Mouse (Mus musculus): ENCODE data around the gene Fdx1. TPM values are rescaled to one million over a fixed set of nuclear protein-coding genes. Genes with fewer than 3 reads are reported as not detected.

Gene Fdx1
- polyA plus RNA-seq, 1 experiment: 36.0 TPM

DNA sequence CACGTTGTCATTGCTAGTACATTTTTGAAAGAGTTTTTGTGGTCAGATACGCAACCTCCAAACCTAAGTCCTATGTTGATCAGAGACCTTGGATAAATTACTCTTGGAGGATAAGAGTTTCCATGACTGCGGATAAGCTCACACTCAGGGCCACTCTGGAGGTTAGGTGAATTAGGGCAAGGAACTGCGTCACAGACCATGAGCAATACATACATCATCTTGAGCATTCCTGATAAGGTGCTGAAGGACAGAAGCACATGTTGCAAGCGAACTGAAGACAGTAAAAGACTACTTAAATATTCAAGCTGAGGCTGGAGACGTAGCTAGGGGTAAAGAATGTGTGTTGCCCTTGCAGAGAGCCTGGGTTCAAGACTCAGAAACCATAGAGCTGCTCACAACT lies 754 bp upstream of the Fdx1 start:
- DNase-seq (ENCODE audit: low read depth): no peak

DNA sequence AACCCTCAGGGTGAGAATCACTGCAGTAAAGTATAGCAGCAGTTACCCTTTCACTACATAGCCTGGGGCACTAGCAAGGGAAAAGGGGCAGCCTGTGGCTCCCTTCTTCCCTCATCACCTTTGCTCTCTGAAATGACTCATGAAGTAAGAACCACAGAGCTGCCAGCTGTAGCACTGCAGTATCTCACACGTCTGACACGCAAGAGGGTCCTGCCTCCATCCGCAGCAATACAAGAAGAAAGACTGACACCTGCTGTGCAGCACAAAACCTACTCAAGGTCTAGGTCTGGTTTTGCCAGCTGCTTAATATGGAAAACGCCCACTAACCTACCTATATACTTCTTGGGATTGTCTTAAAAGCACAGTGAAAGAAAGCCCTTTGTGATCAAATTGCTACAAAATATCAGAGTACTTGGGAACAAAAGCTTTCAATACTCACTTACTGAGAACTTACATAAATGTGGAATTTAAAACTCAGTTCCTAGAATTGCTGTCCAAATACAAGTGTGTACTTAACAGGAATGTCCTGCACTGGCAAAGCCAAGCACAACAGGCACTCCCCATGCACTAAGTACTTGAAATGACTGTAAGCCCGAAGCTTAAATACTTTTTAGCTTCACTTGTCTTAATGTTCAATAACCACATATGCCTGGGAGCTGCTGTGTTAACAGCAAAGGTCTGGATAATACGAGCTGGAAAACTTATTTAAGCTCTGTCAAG lies 2.0 kb downstream of the Fdx1 start:
- DNase-seq (ENCODE audit: low read depth): no peak

DNA sequence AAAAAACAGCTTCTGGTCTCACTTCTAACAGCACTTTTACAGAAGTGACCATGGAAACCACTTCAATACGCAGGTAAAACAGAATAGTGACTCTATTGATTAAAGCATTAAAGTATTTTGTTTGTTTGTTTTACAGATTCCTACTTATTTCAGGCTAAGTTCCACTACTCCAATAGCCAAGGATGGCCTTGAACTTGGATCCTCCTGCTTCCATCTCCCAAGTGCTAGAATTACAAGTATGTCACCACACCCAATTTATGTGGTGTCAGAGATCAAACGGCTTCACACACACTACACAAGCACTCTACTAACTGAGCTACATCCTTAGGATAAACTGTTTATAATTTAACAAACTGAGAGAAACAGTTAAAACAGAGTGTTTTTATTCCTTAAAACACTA lies 3.0 kb downstream of the Fdx1 start:
- DNase-seq (ENCODE audit: low read depth): no peak

DNA sequence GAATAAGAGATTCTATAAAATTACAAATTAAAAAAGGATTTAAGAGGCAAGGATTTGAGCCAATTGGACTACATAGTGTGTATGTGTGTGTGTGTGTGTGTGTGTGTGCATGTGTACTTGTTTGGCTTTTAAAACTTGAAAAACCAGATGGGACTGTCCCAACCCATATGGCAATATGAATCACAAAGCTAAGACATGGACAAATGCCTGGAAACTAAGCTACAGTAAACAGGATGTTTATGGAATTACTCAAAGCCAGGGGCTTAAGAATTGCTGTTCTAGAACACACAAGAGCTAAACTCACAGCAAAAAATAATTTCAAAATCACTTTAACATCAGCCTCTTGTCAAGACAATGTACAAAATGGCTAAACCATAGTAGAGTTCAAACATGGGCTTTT lies 4.4 kb downstream of the Fdx1 start:
- no peak for DNase-seq (ENCODE audit: low read depth)

DNA sequence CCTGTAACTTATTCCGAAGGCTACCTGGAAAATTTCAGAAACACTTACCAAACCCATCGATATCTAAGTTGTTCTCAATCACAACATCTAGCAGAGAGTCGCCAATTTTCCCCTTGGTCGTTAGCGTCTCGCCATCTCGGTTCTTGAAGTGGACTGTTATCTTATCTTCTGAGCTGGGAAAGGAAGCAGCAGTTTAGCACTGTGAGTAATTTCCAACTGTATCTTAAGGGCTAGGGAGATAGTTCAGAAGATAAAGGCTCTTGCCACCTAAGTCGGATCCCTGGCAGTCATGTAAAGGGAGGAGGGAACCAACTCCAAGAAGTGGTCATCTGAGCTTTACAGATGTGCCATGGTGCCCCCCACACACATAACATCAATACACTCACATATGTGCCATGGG lies 6.3 kb downstream of the Fdx1 start:
- no peak for DNase-seq (ENCODE audit: low read depth)

DNA sequence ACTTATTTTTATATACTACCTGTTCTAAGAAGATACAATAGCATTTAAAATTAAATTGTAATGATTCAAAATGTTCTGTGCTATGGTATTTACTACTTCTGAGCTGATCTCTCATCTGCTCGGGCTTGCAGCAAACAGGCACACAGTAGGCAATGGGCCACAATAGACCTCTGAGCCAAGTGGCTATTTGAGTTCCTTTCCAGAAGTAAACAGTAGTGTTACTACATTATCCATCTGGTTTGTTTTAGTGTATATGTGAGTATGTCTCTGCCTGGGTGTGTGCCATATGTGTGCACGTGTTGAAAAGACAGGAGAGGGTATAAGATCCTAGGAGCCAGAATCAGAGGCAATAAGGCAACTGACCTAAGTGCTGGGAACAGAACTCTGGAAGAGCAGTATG lies 6.9 kb downstream of the Fdx1 start:
- no peak for DNase-seq (ENCODE audit: low read depth)

- DNase-seq (ENCODE audit: low read depth): no peak
Measured at GRCm38 (mm10) chr9:51951337-51951736, 12.0 kb downstream of the Fdx1 start.

DNA sequence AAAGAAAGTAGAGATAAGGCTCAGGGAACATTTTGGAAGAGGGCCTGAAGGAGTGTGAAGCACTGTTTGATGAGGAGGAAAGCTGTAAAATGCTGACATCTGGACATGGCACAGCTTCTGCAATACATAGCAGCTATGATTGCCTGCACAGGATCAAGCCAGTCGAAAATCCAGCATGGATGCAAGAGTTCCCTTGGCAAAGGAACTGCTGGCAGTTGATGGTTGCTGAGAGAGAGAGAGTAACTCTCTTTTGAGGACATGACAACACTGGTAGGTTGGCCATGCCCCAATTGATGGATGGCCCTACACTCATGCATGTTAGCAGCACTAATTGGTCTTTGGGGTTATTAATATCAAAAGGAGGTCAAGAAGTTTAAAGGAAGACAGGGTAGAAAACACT lies 12.7 kb downstream of the Fdx1 start:
- DNase-seq (ENCODE audit: low read depth): no peak

DNA sequence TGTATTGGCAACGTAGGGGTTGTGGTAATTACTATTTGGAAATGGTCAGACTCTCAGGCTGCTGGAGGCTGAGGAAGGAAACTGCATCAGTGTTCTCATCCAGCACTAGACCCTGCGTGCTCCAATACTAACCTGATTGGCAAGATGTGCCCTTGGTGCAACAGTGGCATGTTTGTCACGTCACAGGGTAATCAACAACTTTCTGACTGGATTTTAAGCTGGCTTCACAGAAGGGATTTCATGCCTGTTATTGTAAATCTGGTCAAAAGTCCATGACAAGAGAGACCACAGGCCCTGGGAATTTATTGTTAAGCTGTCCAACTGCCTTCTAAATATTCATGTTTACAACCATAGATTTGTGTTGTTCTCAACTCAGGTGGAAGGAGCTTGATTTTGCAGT lies 13.1 kb downstream of the Fdx1 start:
- DNase-seq (ENCODE audit: low read depth): no peak

- no peak for DNase-seq (ENCODE audit: low read depth)
Measured at GRCm38 (mm10) chr9:51943934-51944333, 19.4 kb downstream of the Fdx1 start.

DNA sequence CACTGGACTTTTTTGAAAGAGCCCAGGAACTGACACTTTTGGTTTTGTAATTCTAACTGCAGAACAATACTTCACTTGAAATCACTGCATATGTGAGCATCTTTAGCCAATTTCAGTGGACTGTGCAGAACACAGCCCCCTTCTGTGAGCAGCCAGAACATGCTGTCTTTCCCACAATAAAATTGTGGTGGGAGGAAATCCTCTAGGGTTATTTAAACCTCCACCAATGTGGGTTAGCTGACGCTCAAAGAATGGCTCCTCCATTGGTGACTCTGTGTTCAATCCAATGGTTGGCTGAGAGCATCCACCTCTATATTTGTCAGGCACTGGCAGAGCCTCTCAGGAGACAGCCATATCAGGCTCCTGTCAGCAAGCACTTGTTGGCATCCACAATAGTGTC lies 28.7 kb downstream of the Fdx1 start:
- DNase-seq (ENCODE audit: low read depth): no peak

- no peak for DNase-seq (ENCODE audit: low read depth)
Measured at GRCm38 (mm10) chr9:51931997-51932396, 31.4 kb downstream of the Fdx1 start.

DNA sequence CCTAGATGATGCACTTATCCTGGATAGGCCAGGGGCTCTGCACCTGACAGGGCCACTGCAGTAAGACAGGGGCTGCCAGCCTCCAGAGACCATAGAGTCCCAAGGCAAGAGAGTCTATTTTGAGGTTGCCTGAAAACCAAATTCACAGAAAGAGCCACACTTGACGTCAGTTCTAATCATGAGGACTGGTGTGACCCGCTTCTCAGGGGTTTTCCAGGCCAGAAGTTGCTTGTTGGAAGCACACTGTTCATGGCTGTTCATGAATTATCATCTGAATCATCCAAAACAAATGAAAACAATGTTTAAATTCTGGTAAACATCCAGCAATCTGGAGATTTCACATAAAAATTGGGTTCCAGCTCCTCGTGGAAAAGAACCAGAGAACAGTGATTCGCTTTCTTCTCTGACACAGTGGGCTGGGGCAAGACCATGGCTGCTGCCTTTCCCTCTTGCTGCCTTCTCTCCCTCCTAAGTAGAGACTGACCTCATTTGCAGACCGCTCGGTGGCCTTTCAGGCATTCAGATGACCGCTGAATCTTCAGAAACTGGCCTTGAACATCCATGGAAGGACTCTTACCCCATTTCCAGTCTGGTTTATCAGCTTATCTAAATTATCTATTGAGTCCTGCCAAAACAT lies 32.2 kb downstream of the Fdx1 start:
- no peak for DNase-seq (ENCODE audit: low read depth)

- DNase-seq (ENCODE audit: low read depth): no peak
Measured at GRCm38 (mm10) chr9:51929972-51930371, 33.4 kb downstream of the Fdx1 start.

- DNase-seq (ENCODE audit: low read depth): no peak
Measured at GRCm38 (mm10) chr9:51928659-51929058, 34.7 kb downstream of the Fdx1 start.

- DNase-seq (ENCODE audit: low read depth): peak; percentile 26
Measured at GRCm38 (mm10) chr9:51928116-51928515, 35.2 kb downstream of the Fdx1 start.

DNA sequence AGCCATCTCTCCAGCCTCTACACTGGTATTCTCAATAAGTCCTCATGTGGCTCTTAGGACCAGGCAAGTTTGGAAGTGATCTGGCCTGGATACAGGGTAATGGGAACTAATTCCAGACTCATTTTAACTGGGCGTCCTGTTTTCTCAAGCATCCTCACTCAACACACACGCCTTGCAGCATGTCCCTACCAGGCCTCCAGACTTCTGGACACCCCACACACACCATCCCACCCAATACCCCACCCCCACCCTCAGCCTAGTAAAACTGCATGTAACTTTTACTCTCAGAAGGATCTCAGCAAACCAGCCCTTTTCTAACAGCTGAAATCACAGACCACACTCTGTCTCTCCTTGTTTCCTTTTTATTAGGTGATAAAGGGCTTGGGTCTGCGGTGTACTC lies 35.7 kb downstream of the Fdx1 start:
- DNase-seq (ENCODE audit: low read depth): no peak

DNA sequence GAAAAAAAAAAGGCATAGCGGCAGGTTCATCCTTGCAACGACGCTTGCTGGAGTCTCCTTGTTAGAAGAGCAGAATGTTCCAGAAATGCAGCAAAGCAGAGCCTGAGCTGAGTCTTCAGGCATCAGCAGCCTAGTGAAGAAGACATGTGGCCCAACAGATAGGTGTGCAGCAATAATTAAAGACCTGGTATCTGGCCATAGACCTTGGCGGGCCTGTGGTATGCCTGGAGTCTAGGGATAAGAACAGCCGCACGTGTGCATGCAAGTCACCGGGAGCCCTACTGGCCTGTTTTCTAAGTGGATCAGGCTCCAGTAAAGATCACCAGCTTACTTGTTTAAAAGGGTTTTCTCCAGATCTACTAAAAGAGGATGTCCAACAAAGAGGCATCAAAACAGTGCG lies 36.7 kb downstream of the Fdx1 start:
- DNase-seq (ENCODE audit: low read depth): no peak

DNA sequence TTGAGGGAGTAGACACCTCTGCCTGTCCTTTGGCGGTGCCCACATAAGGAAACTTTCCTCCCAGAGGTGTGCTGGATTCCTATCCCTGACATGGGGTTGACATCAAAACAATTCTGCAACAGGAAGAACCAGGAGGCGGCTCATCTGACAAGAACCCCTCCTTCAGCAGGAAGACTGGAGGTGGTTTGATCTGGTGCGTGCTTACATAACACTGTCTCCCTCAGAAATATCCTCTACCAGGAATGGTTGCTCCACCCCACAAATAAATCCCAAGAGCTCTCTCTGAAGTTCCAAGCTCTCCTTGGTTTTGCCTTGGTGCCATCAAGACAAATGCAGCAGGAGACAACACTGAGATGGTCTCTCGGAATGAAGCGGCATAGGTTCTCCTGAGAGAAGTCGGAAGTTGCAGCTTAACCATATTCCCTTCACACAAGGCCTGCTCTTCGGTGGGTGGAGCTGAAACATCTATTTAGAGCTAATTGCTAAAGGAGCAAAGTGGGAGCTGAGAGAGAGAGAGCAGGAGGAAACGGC lies 38.7 kb downstream of the Fdx1 start:
- DNase-seq (ENCODE audit: low read depth): no peak

DNA sequence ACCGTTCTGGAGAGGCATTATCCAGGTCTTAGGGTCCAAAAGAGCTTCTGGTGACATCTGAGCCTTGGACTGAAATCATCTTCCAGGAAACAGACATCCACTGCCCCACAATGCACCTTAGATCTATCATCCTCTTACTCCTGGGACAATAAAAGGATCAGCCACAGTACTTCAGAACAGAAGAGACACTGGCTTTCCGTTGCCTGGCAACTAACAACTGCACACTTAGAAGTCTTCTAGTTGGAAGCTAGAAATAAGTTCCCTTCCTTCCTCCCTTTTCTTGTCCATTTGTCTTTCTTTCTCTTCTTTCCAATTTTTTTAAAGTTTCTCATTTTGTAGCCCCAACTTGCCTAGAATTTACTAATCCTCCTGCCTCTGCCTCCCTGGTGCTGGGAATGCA lies 40.6 kb downstream of the Fdx1 start:
- no peak for DNase-seq (ENCODE audit: low read depth)

DNA sequence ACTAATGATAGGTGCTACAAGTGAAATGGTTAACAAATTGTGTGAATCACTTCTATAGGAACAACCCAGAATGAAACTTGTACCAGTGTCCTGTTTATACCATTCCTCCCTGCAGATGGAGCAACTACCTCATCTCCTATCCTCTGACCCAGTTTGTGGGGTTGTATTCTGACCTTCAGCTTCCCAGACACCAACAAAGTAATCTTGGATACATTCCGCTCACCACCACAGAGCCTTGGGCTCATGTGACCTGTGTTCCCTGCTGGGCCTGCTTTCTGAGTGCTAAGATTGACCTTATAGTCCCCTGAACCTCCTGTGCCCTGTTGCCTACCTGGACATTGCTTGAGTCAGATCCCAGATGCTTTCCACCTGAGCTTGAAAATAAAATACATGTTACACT lies 47.8 kb downstream of the Fdx1 start:
- DNase-seq (ENCODE audit: low read depth): no peak

- no peak for DNase-seq (ENCODE audit: low read depth)
Measured at GRCm38 (mm10) chr9:51914481-51915120, 48.8 kb downstream of the Fdx1 start.

DNA sequence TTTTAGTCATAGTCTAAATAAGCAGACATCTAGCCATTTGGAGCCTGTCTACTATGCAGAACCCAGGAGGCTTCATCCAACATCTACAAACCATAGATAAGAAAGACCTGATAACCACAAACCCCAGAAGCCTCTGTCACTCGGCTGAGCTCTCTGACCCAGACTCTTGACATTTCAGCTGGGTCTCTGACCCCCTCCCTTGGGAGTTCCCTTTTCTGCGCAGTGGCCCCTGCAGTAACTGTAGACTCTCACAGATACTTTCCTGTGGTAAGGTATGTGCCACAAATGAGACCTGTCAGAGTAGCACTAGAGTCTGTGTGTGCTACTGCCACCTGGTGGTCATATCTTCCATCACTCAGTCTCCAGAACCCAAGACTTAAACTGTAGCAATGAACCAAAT lies 54.5 kb downstream of the Fdx1 start:
- no peak for DNase-seq (ENCODE audit: low read depth)

Data from gonadal fat pad, adult 2 months (tissue).